Mouse (Mus musculus): ENCODE measurements around the gene Tedc1. TPM values are rescaled to one million over a fixed set of nuclear protein-coding genes. Genes with fewer than 3 reads are reported as not detected.

The Tedc1 gene
- total and polyA plus RNA-seq, 2 experiments from 2014 or later: 4.3 to 8.8 TPM

DNA sequence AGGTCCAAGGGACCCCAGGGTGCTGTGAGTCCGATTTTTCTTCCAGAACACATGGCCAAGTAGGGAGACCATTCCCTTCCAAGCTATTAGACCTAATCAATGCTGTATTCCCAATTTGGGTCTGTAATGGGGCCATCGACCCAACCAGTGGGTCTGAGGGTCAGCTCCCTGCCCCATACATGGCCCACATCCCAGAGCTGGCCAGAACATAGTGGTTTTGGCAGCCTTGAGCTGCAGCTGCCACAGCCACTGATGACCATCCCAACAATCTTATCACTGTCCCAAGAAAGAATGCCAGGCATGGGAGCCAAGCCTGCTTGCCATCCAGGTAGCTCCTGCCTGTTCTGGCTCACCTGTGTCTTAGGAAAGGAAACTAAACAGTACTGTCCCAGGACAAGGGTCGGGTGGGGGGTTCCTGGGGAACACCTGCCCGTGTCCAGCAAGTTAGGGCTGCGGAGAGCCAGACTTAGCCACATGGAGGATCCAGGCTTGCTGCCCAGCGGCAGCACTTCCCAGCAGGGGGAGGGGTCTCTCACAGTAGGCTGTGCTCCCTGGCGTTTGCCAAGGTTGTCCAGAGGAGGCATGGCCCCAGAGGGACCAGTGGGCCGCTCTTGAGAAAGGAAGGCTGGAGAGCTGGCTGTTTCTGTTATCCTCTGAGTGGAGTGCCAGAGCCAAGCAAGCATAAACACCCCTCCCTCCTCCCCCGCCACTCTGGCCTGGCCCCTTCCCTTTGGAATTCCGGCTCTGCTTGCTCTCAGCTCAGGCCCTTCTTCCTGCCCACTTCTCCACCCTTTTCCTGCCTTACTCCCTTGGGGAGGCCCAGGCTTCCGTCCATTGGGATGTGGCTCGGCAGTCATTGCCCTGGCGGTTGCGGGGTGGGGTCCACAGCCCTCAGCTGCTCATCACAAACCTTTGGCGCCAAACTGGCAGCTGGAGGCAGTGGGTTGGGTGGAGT lies 13.9 kb upstream of the Tedc1 start:
- Histone ChIP-seq H3K27ac (ENCODE audit: low read depth, low read length) (peak overlapping the region; percentile 77), H3K36me3 (ENCODE audit: insufficient read depth, low read length) (peaks cover 18% of the 10 kb centered on the region; the same call in 1 of the 2 replicates), H3K27me3 (ENCODE audit: insufficient read depth, low read length) (no peaks in the 10 kb centered on the region), H3K4me2 (ENCODE audit: low read depth, low read length, poor library complexity, severe bottlenecking) (peak overlapping the region; percentile 63), H3K4me3 (ENCODE audit: low read depth, low read length) (peak overlapping the region; percentile 66), H3K4me1 (ENCODE audit: insufficient read depth, low read length) (peaks cover 29% of the 10 kb centered on the region), H3K9ac (replicated peaks; ENCODE audit: low read length, poor library complexity, severe bottlenecking) (peak overlapping the region; percentile 63), H3K9me3 (ENCODE audit: low read length) (no peaks in the 10 kb centered on the region)
- no peak for TF ChIP-seq CTCF (IDR thresholded peaks at IDR 0.05)
- DNase-seq (ENCODE audit: low spot score) (peak; percentile 79), ATAC-seq (ENCODE audit: low FRiP score) (no peak)
- WGBS: 25% methylated on average over 15 of the region's 15 CpGs

DNA sequence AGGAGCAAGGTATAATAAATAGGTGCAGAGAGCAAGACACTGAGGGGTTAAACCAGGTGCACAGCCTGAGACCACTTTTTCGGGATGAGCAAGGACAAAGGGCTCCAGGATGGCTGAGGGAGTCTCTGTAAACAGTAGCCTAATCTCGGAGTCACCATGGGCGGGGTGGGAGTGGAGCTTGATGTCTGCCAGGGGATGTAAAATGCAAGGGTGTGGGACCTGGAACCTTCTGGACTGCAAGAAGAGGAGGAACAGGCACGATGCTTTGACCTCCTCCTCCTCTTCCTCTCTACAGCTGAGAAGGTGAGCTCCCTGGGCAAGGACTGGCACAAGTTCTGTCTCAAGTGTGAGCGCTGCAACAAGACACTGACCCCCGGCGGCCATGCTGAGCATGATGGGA lies 13.1 kb upstream of the Tedc1 start:
- TF ChIP-seq CTCF (IDR thresholded peaks at IDR 0.05): no peak
- ATAC-seq (ENCODE audit: low FRiP score): no peak
- peaks cover 29% of the 10 kb centered on the region for H3K4me1 ChIP-seq (ENCODE audit: insufficient read depth, low read length)

DNA sequence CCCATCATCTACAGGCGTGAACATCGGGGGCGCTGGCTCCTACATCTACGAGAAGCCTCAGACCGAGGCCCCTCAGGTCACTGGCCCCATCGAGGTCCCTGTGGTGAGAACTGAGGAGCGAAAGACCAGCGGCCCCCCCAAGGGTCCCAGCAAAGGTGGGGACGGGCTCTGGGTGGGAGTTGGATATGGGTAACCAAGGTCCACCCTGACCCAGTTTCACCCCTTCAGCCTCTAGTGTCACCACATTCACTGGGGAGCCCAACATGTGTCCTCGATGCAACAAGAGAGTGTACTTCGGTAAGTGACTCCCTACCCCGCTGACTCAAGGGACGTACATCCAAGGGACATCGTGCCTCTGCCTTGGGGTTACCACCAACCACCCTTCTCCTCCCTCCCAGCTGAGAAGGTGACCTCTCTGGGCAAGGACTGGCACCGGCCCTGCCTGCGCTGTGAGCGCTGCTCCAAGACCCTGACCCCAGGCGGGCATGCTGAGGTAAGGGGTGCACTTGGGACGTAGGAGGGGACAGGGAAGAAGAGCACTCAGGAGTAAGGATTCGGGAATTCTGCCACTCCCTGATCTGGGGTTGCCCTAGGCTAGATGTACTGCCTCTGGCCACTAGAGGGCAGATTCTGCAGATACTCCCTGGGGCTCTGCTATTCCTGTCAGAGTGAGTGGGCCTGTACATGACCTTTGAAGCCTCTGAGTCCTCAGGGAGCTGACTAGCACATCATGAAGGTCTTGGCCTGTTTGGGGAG lies 12.0 kb upstream of the Tedc1 start:
- Histone ChIP-seq H3K27me3 (ENCODE audit: insufficient read depth, low read length) (no peaks in the 10 kb centered on the region), H3K4me1 (ENCODE audit: insufficient read depth, low read length) (peaks cover 25% of the 10 kb centered on the region)
- DNase-seq (ENCODE audit: low spot score): no peak

More for the DNA sequence above, 13.1 kb upstream of the Tedc1 start:
- H3K9me3 ChIP-seq (ENCODE audit: low read length): no peaks in the 10 kb centered on the region
- H3K27me3 ChIP-seq (ENCODE audit: insufficient read depth, low read length): no peaks in the 10 kb centered on the region
- DNase-seq (ENCODE audit: low spot score): no peak
- 66% methylated on average over 7 of the region's 7 CpGs for WGBS
- H3K9ac ChIP-seq (replicated peaks; ENCODE audit: low read length, poor library complexity, severe bottlenecking): peak overlapping the region; percentile 50
- H3K36me3 ChIP-seq (ENCODE audit: insufficient read depth, low read length): peaks cover 18% of the 10 kb centered on the region; the same call in 1 of the 2 replicates
- no peak overlapping the region for H3K27ac ChIP-seq (ENCODE audit: low read depth, low read length)
- H3K4me2 ChIP-seq (ENCODE audit: low read depth, low read length, poor library complexity, severe bottlenecking): peak overlapping the region; percentile 63
- peak overlapping the region; percentile 66; the same call in 1 of the 2 replicates for H3K4me3 ChIP-seq (ENCODE audit: low read depth, low read length)

DNA sequence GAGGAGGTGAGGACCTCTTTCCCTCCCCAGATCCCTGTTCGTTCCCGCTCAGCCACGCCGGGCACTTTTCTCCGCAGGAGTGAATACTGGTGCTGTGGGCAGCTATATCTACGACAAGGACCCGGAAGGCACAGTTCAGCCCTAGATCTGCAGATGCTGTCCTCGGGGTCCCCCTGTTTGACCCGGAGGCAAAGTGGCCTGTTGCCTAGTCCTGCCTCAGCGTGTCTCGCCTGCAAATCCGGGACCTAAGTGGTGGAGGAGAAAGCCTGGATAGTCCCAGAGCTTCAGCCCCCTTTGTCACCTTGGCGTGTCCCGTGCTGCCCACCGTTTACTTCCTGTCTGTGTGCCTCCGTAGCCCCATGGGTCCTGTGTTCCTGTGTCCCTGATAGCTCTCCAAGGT lies 11.3 kb upstream of the Tedc1 start:
- no peak overlapping the region for H3K4me2 ChIP-seq (ENCODE audit: low read depth, low read length, poor library complexity, severe bottlenecking)
- no peak for ATAC-seq (ENCODE audit: low FRiP score)

More for the DNA sequence above, 12.0 kb upstream of the Tedc1 start:
- WGBS: 84% methylated on average over 20 of the region's 20 CpGs
- H3K4me2 ChIP-seq (ENCODE audit: low read depth, low read length, poor library complexity, severe bottlenecking): no peak overlapping the region
- no peak overlapping the region for H3K27ac ChIP-seq (ENCODE audit: low read depth, low read length)
- ATAC-seq (ENCODE audit: low FRiP score): no peak
- H3K36me3 ChIP-seq (ENCODE audit: insufficient read depth, low read length): peaks cover 15% of the 10 kb centered on the region; the same call in 1 of the 2 replicates
- no peaks in the 10 kb centered on the region for H3K9me3 ChIP-seq (ENCODE audit: low read length)
- H3K4me3 ChIP-seq (ENCODE audit: low read depth, low read length): no peak overlapping the region
- H3K9ac ChIP-seq (replicated peaks; ENCODE audit: low read length, poor library complexity, severe bottlenecking): no peak overlapping the region
- peak; percentile 69 for TF ChIP-seq CTCF (IDR thresholded peaks at IDR 0.05)

DNA sequence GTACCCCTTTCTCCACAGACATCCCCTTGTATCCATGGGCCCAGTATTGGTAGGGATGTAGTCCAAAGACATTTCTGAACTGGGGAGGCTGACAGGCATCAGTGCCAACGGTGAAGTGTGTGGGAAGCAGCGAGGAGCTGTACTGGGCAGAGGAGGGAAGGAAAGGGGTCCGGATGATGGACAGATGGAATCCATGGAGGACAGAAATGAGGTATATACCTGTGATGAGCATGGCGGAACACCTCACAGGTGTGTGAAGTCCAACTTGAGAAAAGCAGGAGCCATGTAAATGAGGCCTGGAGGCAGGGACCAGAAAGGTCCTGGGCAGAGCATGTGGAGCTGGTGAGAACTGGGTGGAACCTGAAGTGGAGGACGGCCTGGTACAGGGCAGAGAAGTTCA lies 10.6 kb upstream of the Tedc1 start:
- TF ChIP-seq CTCF (IDR thresholded peaks at IDR 0.05): no peak
- DNase-seq (ENCODE audit: low spot score) (no peak), ATAC-seq (ENCODE audit: low FRiP score) (no peak; the same call in 1 of the 2 replicates)
- H3K9ac ChIP-seq (replicated peaks; ENCODE audit: low read length, poor library complexity, severe bottlenecking): no peak overlapping the region
- H3K9me3 ChIP-seq (ENCODE audit: low read length): no peaks in the 10 kb centered on the region
- peaks cover 23% of the 10 kb centered on the region for H3K4me1 ChIP-seq (ENCODE audit: insufficient read depth, low read length)
- peaks cover 15% of the 10 kb centered on the region; the same call in 1 of the 2 replicates for H3K36me3 ChIP-seq (ENCODE audit: insufficient read depth, low read length)
- H3K4me3 ChIP-seq (ENCODE audit: low read depth, low read length): no peak overlapping the region
- no peak overlapping the region for H3K4me2 ChIP-seq (ENCODE audit: low read depth, low read length, poor library complexity, severe bottlenecking)
- no peak overlapping the region for H3K27ac ChIP-seq (ENCODE audit: low read depth, low read length)
- 92% methylated on average over 5 of the region's 5 CpGs for WGBS
- 0 out of 2 replicates have a peak, but pooled peaks cover 3% of the 10 kb centered on the region for H3K27me3 ChIP-seq (ENCODE audit: insufficient read depth, low read length)

More for the DNA sequence above, 11.3 kb upstream of the Tedc1 start:
- Histone ChIP-seq H3K9ac (replicated peaks; ENCODE audit: low read length, poor library complexity, severe bottlenecking) (no peak overlapping the region), H3K27me3 (ENCODE audit: insufficient read depth, low read length) (no peaks in the 10 kb centered on the region), H3K9me3 (ENCODE audit: low read length) (no peaks in the 10 kb centered on the region), H3K27ac (ENCODE audit: low read depth, low read length) (no peak overlapping the region), H3K4me1 (ENCODE audit: insufficient read depth, low read length) (peaks cover 23% of the 10 kb centered on the region), H3K36me3 (ENCODE audit: insufficient read depth, low read length) (peaks cover 15% of the 10 kb centered on the region; the same call in 1 of the 2 replicates), H3K4me3 (ENCODE audit: low read depth, low read length) (no peak overlapping the region)
- DNase-seq (ENCODE audit: low spot score): no peak
- 92% methylated on average over 16 of the region's 16 CpGs for WGBS
- TF ChIP-seq CTCF (IDR thresholded peaks at IDR 0.05): no peak

Data from midbrain, postnatal 0 days (tissue).